Mouse (Mus musculus): Measurements from ENCODE around the gene Fank1.

Fank1 gene

DNA sequence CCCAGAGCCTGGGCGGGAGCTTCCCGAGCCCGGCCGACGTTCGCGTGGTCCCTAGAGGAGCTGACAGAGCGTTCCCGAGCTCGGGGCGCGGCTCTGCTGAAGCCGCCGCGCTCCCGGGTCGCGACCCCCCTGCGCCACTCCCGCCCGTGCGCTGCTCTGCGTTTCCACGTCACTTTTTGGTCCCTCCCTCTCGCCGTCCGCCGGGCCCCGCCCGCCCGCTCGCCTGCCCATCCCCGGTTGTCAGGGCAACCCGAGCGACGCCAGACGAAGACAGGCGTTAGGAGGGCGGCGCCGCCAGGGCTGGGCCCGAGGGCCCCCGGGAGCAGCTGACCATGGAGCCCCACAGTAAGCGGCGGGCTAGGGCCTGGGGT is at the start of gene Fank1:
TSS of gene Fank1 (plus strand) at position 236 of the 371 bp plus-strand sequence.
- in situ Hi-C loops (cut with MboI, MseI): loop anchor here in 1 of 2 experiments (5.0 to 25.0 kb wide), 2 partner anchors 69 to 1861 kb away; partner anchors contain the start of gene Bccip

DNA sequence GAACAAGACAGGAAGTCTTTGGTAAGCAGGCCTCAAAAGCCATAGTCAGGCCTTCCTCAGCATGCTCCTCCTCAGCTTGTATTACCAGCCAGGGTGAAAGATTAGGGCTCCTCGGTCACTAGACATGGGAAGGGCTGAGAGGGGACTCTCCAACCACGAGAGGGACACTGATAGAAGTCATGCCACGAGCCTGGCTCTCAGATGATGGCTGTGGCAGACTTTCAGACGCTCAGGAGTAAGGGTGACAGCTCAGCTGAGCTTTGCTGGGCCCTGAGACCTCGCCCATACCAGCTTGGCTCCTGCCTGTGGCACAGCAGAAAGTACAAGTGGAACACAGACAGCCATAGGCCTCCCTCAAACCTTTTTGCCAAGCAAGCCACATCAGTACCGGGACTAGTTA is 49.6 kb upstream of the Fank1 start:
- in situ Hi-C loops (cut with MboI, MseI): no loop called here

GRCm38 (mm10) chr7:133729351-133729750 is 47.3 kb upstream of the Fank1 start:
- in situ Hi-C loops (cut with MboI, MseI): no loop called here

DNA sequence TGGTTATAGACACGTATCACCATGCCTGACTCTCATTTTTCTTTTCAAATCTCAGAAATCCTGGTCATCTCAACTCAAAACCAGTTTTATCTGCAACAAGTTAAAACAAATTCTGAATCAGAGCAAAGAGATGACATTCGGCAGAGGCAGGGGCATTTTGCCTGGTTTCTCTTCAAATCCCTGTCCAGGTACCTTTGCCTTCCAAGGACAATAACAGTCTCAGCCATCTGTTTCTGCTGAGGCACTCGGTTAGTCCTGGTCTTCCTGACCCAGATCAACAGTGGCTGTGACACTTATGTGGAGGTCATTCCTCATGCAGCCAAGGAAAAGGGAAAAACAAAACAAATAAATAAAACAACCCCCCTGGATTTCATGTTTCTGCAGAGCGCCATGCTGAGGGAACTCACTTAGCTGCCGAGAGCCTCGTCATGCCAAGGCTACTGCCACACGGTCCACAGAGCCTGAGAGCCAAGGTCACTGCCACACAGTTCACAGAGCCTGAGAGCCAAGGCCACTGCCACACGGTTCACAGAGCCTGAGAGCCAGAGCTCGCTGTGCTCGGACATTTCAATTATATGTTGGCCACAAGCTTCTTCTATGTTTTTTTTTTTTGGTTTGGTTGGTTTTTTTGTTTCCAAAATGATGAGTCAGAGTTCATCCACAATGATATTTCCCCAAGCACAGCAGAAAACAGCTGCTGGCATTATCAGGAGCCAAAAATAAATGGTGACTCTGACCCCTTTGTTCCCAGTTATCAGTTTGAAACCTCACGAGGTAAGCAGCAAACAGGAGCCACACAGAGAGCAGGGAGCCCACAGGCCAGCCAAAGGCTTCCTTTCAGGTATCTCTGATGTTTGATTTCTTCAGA is 46.1 kb upstream of the Fank1 start:
- in situ Hi-C loops (cut with MboI, MseI): no loop called here

DNA sequence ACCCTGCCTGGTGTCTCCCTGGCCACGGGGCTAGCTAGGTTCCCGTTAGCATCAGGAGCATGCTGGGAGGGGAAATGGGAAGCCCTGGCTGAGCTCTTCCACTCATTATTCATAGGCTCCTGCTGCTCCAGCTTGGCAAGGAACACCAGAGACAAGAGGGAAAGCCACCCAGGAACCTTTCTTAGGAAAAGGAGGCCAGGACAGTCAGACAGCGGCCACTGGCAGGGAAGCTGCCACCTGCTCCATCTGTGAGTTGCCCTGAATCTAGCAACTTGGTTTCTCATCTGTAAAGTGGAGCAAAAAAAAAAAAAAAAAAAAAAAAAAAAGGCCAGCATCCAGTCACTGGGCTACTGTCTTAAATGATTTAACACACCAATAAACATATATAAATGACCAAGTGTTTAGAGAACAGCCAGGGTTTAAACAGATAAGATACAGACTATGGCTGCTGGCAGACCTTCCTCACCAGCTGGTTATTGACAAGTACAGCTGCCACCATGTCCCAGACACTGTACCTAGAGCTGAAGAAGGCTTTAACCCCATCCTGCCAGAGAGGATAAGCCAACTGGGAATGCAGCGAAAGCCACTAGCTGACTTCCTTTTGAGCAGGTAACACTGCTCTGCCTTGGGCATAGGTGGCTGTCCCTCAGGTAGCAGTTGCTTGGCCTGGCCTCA is 44.6 kb upstream of the Fank1 start:
- in situ Hi-C loops (cut with MboI, MseI): no loop called here

- in situ Hi-C loops (cut with MboI, MseI): loop anchor here in 1 of 2 experiments (10.0 kb wide), 1 partner anchor 696 kb away; no protein-coding TSS in a partner anchor
Measured at GRCm38 (mm10) chr7:133740558-133740957, 36.1 kb upstream of the Fank1 start.

GRCm38 (mm10) chr7:133742530-133743325 is 33.9 kb upstream of the Fank1 start:
- in situ Hi-C loops (cut with MboI, MseI): loop anchor here in 1 of 2 experiments (10.0 kb wide), 1 partner anchor 698 kb away; no protein-coding TSS in a partner anchor

- in situ Hi-C loops (cut with MboI, MseI): loop anchor here in 1 of 2 experiments (10.0 kb wide), 1 partner anchor 699 kb away; no protein-coding TSS in a partner anchor
Measured at GRCm38 (mm10) chr7:133743611-133744010, 33.0 kb upstream of the Fank1 start.

GRCm38 (mm10) chr7:133744209-133744608 is 32.5 kb upstream of the Fank1 start:
- in situ Hi-C loops (cut with MboI, MseI): loop anchor here in 1 of 2 experiments (10.0 kb wide), 1 partner anchor 699 kb away; no protein-coding TSS in a partner anchor

DNA sequence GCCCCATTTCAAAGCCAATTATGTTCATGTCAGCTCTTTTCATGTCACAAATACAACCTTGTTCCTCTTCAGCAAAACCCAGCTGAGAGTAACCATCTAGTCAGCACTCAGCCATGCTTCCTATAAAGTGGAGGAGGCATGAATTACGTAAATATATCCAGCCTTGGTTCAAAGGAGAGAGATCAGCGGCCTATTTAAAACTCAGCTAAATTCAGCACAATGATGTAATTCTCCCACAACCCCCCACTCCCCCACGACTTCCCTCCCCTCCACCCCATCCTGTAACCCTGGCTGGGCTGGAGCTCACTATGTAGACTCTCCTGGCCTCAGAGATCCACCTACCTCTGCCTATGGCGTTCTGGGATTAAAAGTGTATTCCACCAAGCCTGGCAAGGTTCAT is 32.0 kb upstream of the Fank1 start:
- in situ Hi-C loops (cut with MboI, MseI): loop anchor here in 1 of 2 experiments (10.0 kb wide), 1 partner anchor 700 kb away; no protein-coding TSS in a partner anchor

DNA sequence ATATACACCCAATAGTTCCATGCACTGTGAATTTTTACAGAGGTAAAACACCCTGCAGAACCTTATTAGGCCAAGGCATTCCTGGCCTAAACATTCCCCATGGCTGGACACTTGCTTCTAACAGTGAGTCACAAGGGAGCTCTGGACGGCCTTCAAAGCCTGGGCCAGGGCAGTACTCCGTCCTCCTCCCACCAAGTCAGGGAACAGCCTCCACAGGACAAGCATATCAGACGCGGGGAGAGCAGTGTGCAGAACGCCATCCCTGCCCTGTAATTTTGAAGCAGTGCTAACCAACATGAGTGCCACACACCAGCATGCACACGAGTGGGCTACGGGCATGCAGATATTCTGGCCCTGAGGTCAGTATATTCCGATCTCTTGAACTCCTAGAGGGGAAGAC is 29.3 kb upstream of the Fank1 start:
- in situ Hi-C loops (cut with MboI, MseI): loop anchor here in 1 of 2 experiments (10.0 kb wide), 1 partner anchor 703 kb away; no protein-coding TSS in a partner anchor

DNA sequence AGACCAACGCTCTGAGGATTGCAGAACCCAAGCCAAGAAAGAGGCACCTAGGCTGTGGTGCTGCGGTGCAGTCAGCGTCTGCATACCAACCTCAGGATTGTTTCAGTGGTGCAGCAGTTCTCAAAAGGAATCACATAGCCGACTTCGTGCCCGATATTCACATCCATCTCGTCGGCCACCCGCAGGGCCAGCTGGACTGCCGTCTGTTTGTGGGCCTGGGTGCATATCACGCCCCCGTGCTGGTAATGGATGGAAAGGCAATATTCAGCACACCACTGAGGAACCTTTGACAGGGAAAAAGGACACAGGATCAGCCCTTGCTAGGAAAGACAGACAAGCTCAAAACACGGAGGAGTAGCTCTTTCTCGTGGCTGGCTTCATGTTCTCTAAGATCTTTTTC is 27.9 kb upstream of the Fank1 start:
- in situ Hi-C loops (cut with MboI, MseI): loop anchor here in 1 of 2 experiments (10.0 kb wide), 1 partner anchor 704 kb away; no protein-coding TSS in a partner anchor

DNA sequence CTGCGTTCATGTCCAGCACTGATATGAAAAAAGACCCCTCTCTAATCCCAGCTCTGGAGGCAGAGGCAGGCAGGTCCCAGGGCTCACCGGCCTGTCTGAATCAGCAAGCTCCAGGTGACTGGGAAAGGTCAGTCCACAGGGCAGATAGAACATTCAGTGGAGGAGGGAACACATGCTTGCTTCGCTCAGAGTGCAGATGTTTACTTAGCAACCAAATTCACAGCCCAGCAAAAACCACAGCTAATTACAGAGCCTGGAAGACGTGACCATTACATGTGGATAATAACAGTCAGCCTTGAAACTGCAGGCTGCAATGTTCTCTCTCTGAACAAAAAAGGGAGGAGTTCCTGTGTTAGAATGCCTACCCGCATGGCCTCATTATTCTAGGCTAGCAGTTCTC is 26.0 kb upstream of the Fank1 start:
- in situ Hi-C loops (cut with MboI, MseI): no loop called here

- in situ Hi-C loops (cut with MboI, MseI): no loop called here
Measured at GRCm38 (mm10) chr7:133751163-133751562, 25.5 kb upstream of the Fank1 start.

- in situ Hi-C loops (cut with MboI, MseI): no loop called here
Measured at GRCm38 (mm10) chr7:133757961-133758455, 18.7 kb upstream of the Fank1 start.

DNA sequence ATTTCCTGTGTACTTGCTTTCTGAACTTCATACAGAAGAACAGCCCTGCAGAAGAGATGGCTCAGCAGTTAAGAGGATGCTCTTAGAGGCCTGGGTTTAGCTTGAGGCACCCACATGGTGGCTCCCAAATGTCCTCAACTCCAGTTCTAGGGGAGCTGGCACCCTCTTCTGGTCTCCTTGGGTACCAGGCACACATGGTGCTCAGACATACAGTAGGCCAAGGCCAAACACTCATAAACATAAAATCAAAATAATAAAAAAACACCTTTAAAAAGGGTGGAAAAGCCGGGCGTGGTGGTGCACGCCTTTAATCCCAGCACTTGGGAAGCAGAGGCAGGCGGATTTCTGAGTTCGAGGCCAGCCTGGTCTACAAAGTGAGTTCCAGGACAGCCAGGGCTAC is 17.9 kb upstream of the Fank1 start:
- in situ Hi-C loops (cut with MboI, MseI): no loop called here

DNA sequence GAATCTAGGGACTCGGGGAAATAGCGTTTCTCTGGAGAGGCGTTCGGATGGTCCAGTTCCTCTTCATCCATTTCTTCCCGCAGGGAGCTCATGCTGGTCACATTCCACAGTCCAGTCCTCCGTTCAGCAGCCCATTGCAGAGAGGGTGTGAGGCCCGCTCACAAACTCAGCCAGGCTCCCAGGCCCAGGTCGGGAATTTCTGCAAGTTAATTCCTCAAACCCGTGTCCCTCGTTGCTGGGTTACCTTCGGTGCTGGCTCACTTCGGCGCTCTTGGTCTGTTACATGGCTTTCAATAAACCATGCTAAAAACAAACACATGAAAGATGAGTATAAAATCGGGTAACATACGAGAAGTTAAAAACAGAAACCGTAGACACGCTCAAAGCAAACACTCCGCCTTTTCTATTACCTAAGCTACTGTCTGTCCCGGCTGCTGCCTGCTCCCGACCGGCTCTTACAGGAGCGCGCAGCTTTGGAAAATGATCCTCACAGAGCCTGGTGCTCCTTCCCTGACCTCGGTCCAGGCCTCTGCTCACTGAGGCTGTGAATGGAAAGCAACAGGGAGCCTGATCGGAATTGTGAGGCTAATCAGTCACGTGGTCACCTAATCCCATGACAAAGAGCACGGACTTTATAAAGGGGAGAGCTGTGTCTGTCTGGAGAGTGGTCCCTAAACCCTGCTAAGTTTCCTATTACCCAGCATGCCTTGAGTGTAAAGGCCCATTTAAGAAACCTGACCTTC is 16.9 kb upstream of the Fank1 start:
- in situ Hi-C loops (cut with MboI, MseI): no loop called here

DNA sequence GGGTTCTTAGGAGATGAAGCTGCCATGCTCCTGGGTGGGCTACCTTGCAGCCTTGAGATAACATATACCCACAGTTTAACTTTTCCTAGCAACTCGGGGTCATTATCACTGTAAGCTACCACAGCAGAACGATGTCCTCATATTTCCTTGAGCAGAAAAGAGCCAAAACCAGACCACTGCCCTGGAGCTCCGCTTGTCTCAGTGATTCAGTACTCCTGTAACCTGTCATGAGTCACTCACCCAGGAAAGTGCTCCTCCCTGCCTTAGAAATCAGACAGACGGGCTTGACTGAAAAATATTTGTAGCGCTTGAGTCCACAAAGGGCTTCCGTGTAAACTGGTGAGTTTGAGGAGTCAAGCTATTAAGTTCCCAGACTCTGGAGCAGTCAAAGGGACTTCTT is 14.0 kb upstream of the Fank1 start:
- in situ Hi-C loops (cut with MboI, MseI): no loop called here

DNA sequence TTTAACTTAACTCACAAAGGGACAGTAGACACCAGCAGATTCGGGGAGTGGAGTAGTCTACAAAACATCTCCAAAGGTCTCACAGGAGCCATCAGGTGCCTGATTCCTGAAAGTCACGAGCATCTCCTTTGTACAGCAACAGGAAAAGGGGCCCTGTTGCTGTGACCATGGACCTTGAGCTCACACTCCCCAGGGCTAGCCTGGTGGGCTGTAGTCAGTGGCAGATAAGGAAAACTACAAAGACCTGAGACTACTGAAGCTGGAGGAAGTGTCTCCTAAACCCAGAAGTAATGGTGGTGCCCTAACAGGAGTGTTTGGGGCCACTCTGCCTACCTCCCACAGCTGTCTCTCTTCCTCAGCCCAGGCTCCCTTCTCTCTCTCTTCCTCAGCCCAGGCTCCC is 12.2 kb upstream of the Fank1 start:
- in situ Hi-C loops (cut with MboI, MseI): no loop called here

GRCm38 (mm10) chr7:133765240-133765848 is 11.3 kb upstream of the Fank1 start:
- in situ Hi-C loops (cut with MboI, MseI): no loop called here

Data from T-helper 17 cell (primary cell).